Mouse (Mus musculus) stomach, embryonic 15.5 days (tissue): ENCODE measurements around the gene Hddc3. TPM values are rescaled to one million over a fixed set of nuclear protein-coding genes. Genes with fewer than 3 reads are reported as not detected.
A peak's percentile ranks its signal among the peaks of the same experiment; 100 is the strongest.

Experiments used
- ATAC-seq: fragments of 200-750 bp; cut with Nextera tagmentation; 2 replicates; pipeline ENCODE4 v1.8.0; 2017; ENCODE audit warnings: low read depth, moderate number of reproducible peaks, moderate TSS enrichment; ENCODE audit not compliant: insufficient read depth, low FRiP score
- H3K27ac ChIP-seq: fragments of 300-500 bp; sonication (generic); 2 replicates; pipeline ENCODE4 v1.5.1; 2015; ENCODE audit warnings: mild to moderate bottlenecking, inconsistent platforms
- H3K27me3 ChIP-seq: fragments of 300-500 bp; sonication (generic); replicated peaks from 2 replicates; pipeline ENCODE4 v1.6.1; 2015; ENCODE audit warnings: inconsistent platforms
- H3K36me3 ChIP-seq: fragments of 300-500 bp; sonication (generic); 2 replicates; pipeline ENCODE4 v1.6.1; 2015; ENCODE audit warnings: inconsistent platforms
- H3K4me1 ChIP-seq: fragments of 300-500 bp; sonication (generic); 2 replicates; pipeline ENCODE4 v1.6.1; 2015; ENCODE audit warnings: inconsistent platforms
- H3K4me2 ChIP-seq: fragments of 300-500 bp; sonication (generic); 2 replicates; pipeline ENCODE4 v1.6.1; 2015; ENCODE audit warnings: mild to moderate bottlenecking, inconsistent platforms
- H3K4me3 ChIP-seq: fragments of 300-500 bp; sonication (generic); replicated peaks from 2 replicates; pipeline ENCODE4 v1.5.1; 2015; ENCODE audit warnings: inconsistent platforms
- H3K9ac ChIP-seq: fragments of 300-500 bp; sonication (generic); 2 replicates; pipeline ENCODE4 v1.6.1; 2015; ENCODE audit warnings: inconsistent platforms
- H3K9me3 ChIP-seq: fragments of 300-500 bp; sonication (generic); 2 replicates; pipeline ENCODE4 v1.6.1; 2016; ENCODE audit warnings: inconsistent platforms
- WGBS: fragments of 180-500 bp; shearing (Covaris S2); methylation state at CpG from one replicate; pipeline ENCODE4 v1.1.7; 2015; 5-methylcytosine and 5-hydroxymethylcytosine counted together
- polyA plus RNA-seq: library from polyadenylated mRNA; unstranded; fragments of >200 nt; fragmentation: Nextera tagmentation; extraction: Ambion mirVana; gene quantifications from 2 replicates; pipeline ENCODE4 v1.2.1, GENCODE M21; 2015

Gene Hddc3
- polyA plus RNA-seq, 1 experiment from 2014 or later, result 16.4 TPM

DNA sequence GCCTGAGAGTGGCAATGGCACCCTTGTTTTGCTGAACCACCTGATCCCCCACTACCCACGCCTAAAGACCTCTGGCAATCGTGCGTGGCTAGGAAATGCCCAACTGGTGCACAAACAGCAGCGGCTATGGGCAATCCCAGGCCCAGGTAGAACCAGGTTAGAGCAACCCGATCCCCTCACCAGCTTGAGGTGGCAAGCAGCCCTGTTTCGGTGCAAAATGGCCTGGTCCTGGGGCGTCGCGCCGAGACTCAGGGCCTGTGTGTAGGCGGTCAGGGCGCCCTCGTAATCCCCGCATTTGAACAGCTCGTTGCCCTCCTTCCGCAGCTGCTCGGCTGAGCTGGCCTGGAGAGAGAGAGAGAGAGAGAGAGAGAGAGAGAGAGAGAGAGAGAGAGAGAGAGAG lies 3.5 kb upstream of the Hddc3 start:
- peaks cover 34% of the 10 kb centered on the region for H3K4me1 ChIP-seq
- H3K9ac ChIP-seq, result peak overlapping the region; percentile 65
- peak overlapping the region; percentile 54 for H3K27ac ChIP-seq
- H3K36me3 ChIP-seq, result peaks cover 21% of the 10 kb centered on the region
- H3K4me2 ChIP-seq, result peak overlapping the region; percentile 90
- WGBS, result 11% methylated on average over 15 of the region's 17 CpGs
- no peaks in the 10 kb centered on the region for H3K27me3 ChIP-seq
- ATAC-seq, result no peak
- H3K4me3 ChIP-seq, result peak overlapping the region; percentile 61
- no peaks in the 10 kb centered on the region for H3K9me3 ChIP-seq

DNA sequence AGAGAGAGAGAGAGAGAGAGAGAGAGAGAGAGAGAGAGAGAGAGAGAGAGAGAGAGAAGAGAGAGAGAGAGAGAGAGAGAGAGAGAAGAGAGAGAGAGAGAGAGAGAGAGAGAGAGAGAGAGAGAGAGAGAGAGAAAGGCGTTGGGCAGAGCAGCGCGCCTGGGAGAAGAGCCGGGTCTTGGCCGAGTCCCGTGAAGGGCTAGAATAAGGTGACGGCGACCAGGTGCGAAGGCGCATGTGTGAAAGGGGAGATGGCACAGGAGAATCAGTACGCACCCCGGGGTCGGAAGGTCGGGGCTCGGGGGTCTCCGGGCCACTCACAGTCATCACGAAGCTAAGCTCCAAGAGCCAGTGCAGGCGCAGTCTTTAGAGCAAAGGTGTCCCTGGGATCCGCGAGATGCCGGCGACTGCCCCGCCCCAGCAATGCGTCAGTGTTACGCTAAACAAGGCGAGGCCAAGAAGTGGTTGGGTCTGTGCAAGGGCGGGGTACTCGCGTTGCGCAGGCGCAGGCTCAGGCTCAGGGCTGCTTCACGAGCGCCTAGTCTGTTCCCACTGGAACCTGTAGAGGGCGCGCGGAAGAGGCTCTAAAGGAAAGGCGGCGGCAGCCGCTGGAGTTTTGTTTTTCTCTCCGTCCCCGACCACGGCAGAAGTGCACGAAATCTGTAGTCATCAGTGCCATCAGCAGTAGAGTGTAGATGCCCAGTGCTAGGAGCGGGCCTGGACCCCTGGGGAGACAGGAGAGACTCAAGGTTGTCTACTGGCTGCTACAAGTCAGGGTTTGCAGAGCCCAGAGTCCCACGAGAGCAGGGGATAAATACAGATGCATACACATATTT lies 2.9 kb upstream of the Hddc3 start:
- Histone ChIP-seq H3K27ac (peak overlapping the region; percentile 93), H3K27me3 (no peaks in the 10 kb centered on the region), H3K9me3 (no peaks in the 10 kb centered on the region), H3K9ac (peak overlapping the region; percentile 41; the same call in 1 of the 2 replicates), H3K4me3 (peak overlapping the region; percentile 61), H3K4me1 (peaks cover 34% of the 10 kb centered on the region), H3K4me2 (peak overlapping the region; percentile 90), H3K36me3 (peaks cover 15% of the 10 kb centered on the region)
- WGBS, result under 1% methylated on average over 45 of the region's 45 CpGs
- peak; percentile 98 for ATAC-seq

DNA sequence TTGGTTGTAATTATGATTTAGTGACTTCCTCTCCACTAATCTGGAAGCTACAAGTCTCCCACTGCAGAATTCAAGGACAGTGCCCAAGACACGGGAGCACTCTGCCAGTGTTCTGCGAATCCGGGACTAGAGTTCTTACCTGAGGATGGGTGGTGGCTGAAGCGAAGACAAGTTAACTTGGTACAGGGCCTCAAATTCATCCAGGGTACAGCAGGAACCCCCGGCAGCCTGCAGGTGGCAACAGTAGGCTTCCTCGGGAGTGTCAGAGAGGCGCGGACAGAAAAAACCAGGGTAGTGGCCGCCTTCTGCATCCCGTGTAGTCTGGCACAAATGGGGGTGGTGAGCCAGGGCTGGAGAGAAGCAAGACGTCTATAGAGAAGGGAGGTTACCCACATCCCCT lies 2.1 kb upstream of the Hddc3 start, which contains the start of gene Unc45a:
TSS of gene Unc45a (minus strand) at position 213 of the 400 bp plus-strand sequence.
- H3K9me3 ChIP-seq, result no peaks in the 10 kb centered on the region
- H3K4me1 ChIP-seq, result peaks cover 34% of the 10 kb centered on the region
- peak within 1 kb of the TSS; percentile 90 for H3K4me2 ChIP-seq
- no peaks in the 10 kb centered on the region for H3K27me3 ChIP-seq
- 2% methylated on average over 11 of the region's 11 CpGs for WGBS
- ATAC-seq, result peak; percentile 52; the same call in 1 of the 2 replicates
- peak within 1 kb of the TSS; percentile 41; the same call in 1 of the 2 replicates for H3K9ac ChIP-seq
- peaks cover 10% of the 10 kb centered on the region for H3K36me3 ChIP-seq
- peak within 1 kb of the TSS; percentile 61 for H3K4me3 ChIP-seq
- H3K27ac ChIP-seq, result peak within 1 kb of the TSS; percentile 93

DNA sequence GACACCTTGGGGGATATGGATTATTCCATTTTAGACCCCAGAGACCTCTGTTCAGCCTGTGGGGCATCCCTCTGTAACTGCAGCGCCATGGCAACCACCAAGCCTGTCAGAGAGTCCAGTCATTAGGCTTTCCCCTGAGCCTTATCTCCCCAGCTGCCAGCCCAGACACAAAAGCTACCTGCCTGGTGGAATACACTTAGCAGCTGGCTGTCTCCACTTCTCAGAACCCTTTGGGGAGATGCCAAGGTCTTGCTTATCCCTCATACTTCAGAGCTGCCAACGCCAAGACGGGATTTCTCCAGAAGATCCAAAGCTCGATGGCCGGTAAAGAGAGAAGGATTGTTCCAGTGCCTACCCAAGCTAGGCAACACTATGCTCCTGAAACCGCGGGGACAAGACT lies 1.1 kb upstream of the Hddc3 start:
- Histone ChIP-seq H3K4me1 (peaks cover 34% of the 10 kb centered on the region), H3K4me3 (no peak overlapping the region), H3K36me3 (0 out of 2 replicates have a peak, but pooled peaks cover under 1% of the 10 kb centered on the region), H3K9me3 (no peaks in the 10 kb centered on the region), H3K4me2 (no peak overlapping the region), H3K9ac (no peak overlapping the region), H3K27ac (no peak overlapping the region), H3K27me3 (no peaks in the 10 kb centered on the region)
- 73% methylated on average over 7 of the region's 7 CpGs for WGBS
- ATAC-seq, result no peak

DNA sequence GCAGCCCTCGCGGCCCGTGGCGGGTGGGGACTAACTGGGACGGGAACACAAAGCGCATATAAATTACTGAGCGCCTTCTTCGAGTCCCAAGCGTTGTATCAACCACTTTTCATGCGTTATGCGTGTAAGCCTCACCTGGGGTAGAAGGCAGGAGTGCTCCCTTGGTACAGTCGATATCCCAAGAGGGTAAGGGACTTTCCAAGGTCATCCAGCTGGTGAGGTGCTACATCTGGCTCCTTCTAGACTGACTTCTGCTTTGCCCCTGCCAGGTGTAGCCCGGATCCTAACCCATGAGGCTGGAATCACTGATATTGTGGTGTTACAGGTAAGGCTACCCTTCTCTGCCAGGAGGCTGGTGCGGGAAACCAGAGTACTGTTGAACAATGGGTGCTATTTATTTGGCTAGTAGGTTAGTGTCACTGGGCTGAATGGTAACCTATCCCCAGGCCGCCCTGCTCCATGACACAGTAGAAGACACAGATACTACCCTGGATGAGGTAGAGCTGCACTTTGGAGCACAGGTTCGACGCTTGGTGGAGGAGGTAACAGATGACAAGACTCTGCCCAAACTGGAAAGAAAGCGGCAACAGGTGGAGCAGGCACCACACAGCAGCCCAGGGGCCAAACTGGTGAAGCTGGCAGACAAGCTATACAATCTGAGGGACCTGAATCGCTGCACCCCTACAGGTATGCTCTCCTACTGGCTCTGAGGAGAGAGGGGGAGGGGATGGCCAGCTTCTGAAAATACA lies 540 bp downstream of the Hddc3 start:
- Histone ChIP-seq H3K9ac (peak overlapping the region; percentile 78), H3K4me2 (peak overlapping the region; percentile 85), H3K27me3 (no peaks in the 10 kb centered on the region), H3K4me1 (peaks cover 32% of the 10 kb centered on the region), H3K4me3 (peak overlapping the region; percentile 55), H3K36me3 (no peaks in the 10 kb centered on the region), H3K9me3 (no peaks in the 10 kb centered on the region), H3K27ac (peak overlapping the region; percentile 44; the same call in 1 of the 2 replicates)
- ATAC-seq, result no peak
- WGBS, result 24% methylated on average over 19 of the region's 19 CpGs

DNA sequence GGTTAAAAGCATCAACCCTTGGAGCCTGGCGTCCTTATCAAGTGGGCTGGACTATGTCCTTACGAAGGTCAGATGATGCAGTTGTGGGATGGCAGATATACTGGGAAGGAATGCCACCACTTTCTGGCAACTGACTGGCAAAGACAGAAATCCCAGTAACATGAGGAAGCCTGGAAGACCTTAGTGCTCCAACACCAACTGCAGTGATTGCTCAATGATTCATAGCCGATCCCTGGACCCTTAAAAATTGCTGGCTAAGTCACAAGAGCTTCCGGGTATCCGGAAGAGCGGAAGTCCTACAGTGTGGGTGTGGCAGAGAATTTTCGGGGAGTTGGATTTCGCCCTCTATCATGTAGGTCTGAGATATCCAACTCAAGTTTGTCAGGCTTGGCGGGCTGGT lies 3.3 kb downstream of the Hddc3 start:
- H3K4me3 ChIP-seq, result no peak overlapping the region
- no peak for ATAC-seq
- 91% methylated on average over 9 of the region's 9 CpGs for WGBS
- H3K27ac ChIP-seq, result no peak overlapping the region
- peaks cover 16% of the 10 kb centered on the region for H3K4me1 ChIP-seq
- H3K27me3 ChIP-seq, result no peaks in the 10 kb centered on the region
- H3K4me2 ChIP-seq, result no peak overlapping the region
- no peaks in the 10 kb centered on the region for H3K9me3 ChIP-seq
- H3K36me3 ChIP-seq, result peaks cover 10% of the 10 kb centered on the region
- H3K9ac ChIP-seq, result no peak overlapping the region

DNA sequence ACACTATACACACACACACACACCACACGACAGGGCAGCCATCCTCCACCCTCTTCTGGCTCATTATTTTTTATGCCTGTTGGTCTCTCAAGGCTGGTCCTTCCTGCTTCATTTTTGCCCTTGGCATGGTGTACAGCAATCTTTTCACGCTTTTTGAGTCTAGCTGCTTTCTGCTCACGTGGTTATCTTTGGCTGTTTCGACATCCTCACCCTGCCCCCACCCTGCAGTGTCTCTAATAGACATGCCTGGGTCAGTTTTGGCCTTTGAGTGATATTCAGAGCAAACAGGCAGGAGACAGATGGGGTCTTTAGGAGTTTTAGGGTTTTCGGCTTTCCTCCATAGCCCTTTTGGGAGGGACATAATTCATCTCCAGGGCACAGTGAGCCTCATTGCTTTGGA lies 3.9 kb downstream of the Hddc3 start:
- H3K27ac ChIP-seq, result peak overlapping the region; percentile 77; the same call in 1 of the 2 replicates
- H3K27me3 ChIP-seq, result no peaks in the 10 kb centered on the region
- no peak for ATAC-seq
- no peaks in the 10 kb centered on the region for H3K9me3 ChIP-seq
- peaks cover 13% of the 10 kb centered on the region for H3K36me3 ChIP-seq
- peaks cover 15% of the 10 kb centered on the region for H3K4me1 ChIP-seq
- no peak overlapping the region for H3K4me3 ChIP-seq
- no peak overlapping the region for H3K9ac ChIP-seq
- no peak overlapping the region for H3K4me2 ChIP-seq
- WGBS, result 79% methylated on average over 5 of the region's 5 CpGs

DNA sequence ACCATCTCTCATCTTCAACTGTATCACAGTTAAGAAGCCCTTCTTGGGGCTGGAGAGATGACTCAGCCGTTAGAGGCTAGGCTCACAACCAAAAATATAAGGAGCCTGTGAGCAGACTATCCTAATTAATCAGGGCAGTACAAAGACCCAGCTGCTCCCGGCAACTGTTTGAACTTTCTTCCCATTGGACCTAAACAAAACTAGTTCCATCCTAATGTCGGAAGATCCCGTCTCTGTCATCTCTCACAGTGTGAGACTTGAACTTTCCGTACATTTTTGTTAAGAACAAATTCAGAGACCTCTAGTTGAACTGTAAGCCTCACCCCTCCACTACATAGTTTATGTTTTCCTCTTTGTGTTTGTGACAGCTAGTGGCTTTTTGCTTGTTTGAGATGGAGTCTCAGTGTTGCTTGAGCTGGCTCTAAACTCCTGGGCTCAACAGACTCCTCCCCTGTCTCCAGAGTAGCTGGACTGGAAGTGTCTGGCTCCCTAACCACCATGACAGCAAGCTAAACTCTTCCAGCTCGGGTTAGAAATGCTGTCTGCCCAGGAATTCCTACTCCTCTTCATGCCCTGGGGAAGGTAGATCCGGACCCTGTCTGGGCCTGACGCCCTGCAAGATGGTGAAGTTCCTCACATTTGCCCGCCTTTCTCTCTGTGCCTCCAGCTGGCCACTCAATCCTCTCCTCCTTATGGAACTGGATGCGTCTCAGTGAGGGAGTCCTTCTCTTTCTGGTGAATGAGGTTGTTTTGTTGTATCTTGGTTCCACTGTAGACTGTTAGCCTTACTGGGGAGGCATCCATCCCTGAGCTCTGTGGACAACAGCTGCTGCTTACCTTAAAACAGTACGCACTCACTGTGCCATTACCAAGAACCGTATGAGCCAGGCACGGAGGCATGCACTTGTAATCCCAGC lies 5.0 kb downstream of the Hddc3 start:
- H3K4me2 ChIP-seq, result no peak overlapping the region
- peak overlapping the region; percentile 77 for H3K27ac ChIP-seq
- no peaks in the 10 kb centered on the region for H3K9me3 ChIP-seq
- H3K36me3 ChIP-seq, result peaks cover 16% of the 10 kb centered on the region
- WGBS, result 56% methylated on average over 13 of the region's 13 CpGs
- 0 out of 2 replicates have a peak, but pooled peaks have one; percentile 16 for ATAC-seq
- H3K4me1 ChIP-seq, result peaks cover 12% of the 10 kb centered on the region
- H3K9ac ChIP-seq, result no peak overlapping the region
- H3K27me3 ChIP-seq, result no peaks in the 10 kb centered on the region
- no peak overlapping the region for H3K4me3 ChIP-seq

DNA sequence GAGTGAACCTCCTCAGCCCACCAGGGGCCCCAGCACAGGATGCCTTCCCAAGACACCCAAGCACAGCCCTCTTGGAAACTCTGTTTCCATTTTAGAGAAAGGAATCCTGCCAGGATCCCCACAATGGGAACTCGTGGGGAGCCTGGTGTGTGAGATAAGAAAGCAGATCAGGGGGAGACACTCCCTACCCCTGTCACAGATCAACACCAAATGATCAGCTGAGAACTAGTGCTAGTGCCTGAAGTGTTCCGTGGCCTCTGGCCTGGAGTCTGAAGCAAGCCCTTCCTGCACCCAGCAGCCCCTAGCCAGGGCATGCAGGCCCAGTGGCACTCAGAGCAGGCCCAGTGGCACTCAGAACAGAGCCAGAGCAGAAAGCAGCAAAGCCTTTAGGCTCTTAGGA lies 7.9 kb downstream of the Hddc3 start:
- H3K27me3 ChIP-seq, result no peaks in the 10 kb centered on the region
- WGBS, result 67% methylated on average over 2 of the region's 2 CpGs
- H3K4me2 ChIP-seq, result no peak overlapping the region
- H3K36me3 ChIP-seq, result peaks cover 29% of the 10 kb centered on the region
- no peak overlapping the region for H3K27ac ChIP-seq
- no peak overlapping the region for H3K4me3 ChIP-seq
- 0 out of 2 replicates have a peak, but pooled peaks cover 7% of the 10 kb centered on the region for H3K4me1 ChIP-seq
- H3K9ac ChIP-seq, result no peak overlapping the region
- no peak for ATAC-seq
- no peaks in the 10 kb centered on the region for H3K9me3 ChIP-seq

DNA sequence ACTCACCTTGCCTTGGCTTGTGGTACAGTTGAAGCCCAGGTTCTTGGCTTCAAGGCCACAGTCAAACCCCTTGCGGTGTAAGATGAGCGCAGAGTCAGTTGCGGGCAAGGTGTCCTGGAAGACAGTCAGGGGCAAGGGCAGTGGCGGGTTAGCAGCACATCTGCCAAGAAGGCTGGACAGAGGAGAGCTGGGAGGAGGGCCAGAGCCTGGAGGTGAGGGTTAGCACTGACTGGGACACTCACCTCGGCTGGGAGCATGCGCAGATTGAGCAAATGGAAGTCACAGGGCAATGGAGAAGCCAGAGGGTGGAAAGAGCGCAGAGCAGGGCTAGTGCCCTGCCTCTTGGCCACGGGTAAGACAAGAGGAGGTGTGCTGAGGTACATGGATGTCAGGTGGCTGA lies 10.0 kb downstream of the Hddc3 start:
- no peak overlapping the region for H3K4me2 ChIP-seq
- H3K4me3 ChIP-seq, result no peak overlapping the region
- H3K36me3 ChIP-seq, result peaks cover 39% of the 10 kb centered on the region
- H3K4me1 ChIP-seq, result 0 out of 2 replicates have a peak, but pooled peaks cover 3% of the 10 kb centered on the region
- WGBS, result 91% methylated on average over 8 of the region's 8 CpGs
- H3K9ac ChIP-seq, result no peak overlapping the region
- H3K27me3 ChIP-seq, result no peaks in the 10 kb centered on the region
- no peaks in the 10 kb centered on the region for H3K9me3 ChIP-seq
- ATAC-seq, result no peak
- no peak overlapping the region for H3K27ac ChIP-seq

DNA sequence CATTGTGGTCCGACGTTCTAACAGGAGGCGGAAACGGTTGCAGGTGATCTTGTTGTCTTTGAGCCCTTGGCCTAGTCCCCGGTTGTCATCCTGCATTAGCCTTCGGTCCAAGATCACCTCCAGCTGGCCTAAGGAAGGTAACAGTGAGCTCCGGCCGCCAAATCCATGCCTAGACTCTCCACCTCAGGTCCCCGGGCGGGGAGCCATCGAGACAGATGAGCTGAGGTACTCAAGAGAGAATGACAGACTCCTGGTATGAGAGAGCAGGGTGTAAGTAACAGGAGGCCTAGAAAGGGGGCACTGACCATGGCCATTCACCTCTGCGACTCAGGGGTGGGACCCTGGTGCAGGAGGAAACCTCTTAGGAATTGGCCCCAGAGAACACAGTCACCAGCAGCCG lies 13.4 kb downstream of the Hddc3 start:
- no peak overlapping the region for H3K27ac ChIP-seq
- no peaks in the 10 kb centered on the region for H3K9me3 ChIP-seq
- H3K9ac ChIP-seq, result no peak overlapping the region
- no peak for ATAC-seq
- no peaks in the 10 kb centered on the region for H3K27me3 ChIP-seq
- H3K4me1 ChIP-seq, result no peaks in the 10 kb centered on the region
- no peak overlapping the region for H3K4me2 ChIP-seq
- WGBS, result 83% methylated on average over 13 of the region's 13 CpGs
- peaks cover 46% of the 10 kb centered on the region for H3K36me3 ChIP-seq
- H3K4me3 ChIP-seq, result no peak overlapping the region
